Mouse (Mus musculus) spleen, adult 2 months (tissue): ENCODE results near the gene Csrnp2.

Source experiments
- CTCF ChIP-seq: fragments of 200-500 bp; IDR thresholded peaks from 2 replicates; pipeline ENCODE4 v1.5.1; 2011; ENCODE audit warnings: mild to moderate bottlenecking, inconsistent platforms; ENCODE audit not compliant: insufficient read depth, insufficient read length, insufficient replicate concordance; ENCODE audit errors: extremely low read depth
- POLR2A ChIP-seq: fragments of 200-500 bp; IDR thresholded peaks from 2 replicates; pipeline ENCODE4 v1.6.1; 2011; ENCODE audit warnings: low read depth, low read length, inconsistent platforms

DNA sequence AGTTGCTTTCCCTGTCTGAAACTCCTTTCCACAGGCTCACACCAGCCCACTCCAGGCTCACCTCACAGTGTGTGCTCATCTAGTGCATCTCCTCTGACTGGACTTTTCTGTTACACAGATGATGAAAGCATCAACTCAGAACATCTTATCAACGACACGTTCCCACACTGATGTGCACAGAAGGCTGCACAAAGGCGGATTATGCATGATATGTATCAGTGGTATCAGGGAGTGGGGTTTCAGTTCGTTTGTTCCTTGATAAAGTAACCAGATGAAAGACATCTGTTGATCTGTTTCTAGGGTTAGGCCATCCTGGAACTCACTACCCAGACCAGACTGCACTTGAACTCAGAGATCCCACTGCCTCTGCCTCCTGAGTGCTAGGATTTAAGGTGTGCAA lies 18.1 kb upstream of the Csrnp2 start:
- TF ChIP-seq CTCF (no peak), POLR2A (no peak)
